ENCODE assay signal across 22 mouse cellular contexts in the genomic region with DNA sequence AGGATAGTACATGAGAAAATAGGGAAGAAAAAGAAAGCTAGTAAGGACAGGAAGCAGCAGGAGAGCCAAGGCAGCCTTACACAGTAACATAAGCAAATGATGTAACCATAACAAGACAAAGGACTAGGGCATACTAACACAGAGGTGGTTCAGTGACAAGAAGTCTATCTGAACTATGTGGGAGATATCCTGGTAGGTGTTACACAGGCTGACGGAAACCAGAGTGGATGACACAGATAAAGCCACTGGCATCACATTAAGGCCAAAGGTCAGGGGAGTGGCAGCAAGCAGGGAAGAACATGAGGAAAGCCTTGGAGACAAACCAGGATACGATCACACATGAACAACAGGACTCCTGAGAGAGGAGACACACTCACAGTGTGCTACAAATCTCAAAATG. TPM values are rescaled to one million over a fixed set of nuclear protein-coding genes. Genes with fewer than 3 reads are reported as not detected.
A peak's percentile ranks its signal among the peaks of the same experiment; 100 is the strongest.
DNase-seq lines count a peak whose midpoint lies in the region; ATAC-seq and TF ChIP-seq lines count a peak whose summit lies in the region.
"Had no signal": no experiment of that assay in that cellular context is flagged by ENCODE, and none has a peak within 500 bp of the region (broad histone marks: within the 10 kb centered on the region; RNA-seq: fewer than 3 reads in every experiment).

No protein-coding gene starts in this region.

- no peak for ATAC-seq in liver, postnatal 0 days
- ATAC-seq in liver, embryonic 11.5 days (replicated peaks; ENCODE audit: low FRiP score), result no peak
- 0 out of 2 replicates have a peak, but pooled peaks have one; percentile 21 for ATAC-seq in granulocyte monocyte progenitor cell, adult 5-6 weeks (replicated peaks; ENCODE audit: poor library complexity, severe bottlenecking)
- ATAC-seq in heart, embryonic 13.5 days (ENCODE audit: extremely low read depth, insufficient number of reproducible peaks, low FRiP score, low TSS enrichment), result no peak
- ATAC-seq in intestine, postnatal 0 days, result peak; percentile 76
- no peak for ATAC-seq in forebrain, postnatal 0 days
- ATAC-seq: hindbrain, embryonic 16.5 days; midbrain, embryonic 13.5 days had no signal

- TF ChIP-seq CTCF in liver, postnatal 0 days (IDR thresholded peaks at IDR 0.05; ENCODE audit: low read depth), result no peak
- no peak for TF ChIP-seq CTCF in intestine, postnatal 0 days (IDR thresholded peaks at IDR 0.05; ENCODE audit: low read depth)
- TF ChIP-seq CTCF in forebrain, postnatal 0 days (IDR thresholded peaks at IDR 0.05; ENCODE audit: low read depth), result no peak

- H3K36me3 ChIP-seq in liver, postnatal 0 days (replicated peaks; ENCODE audit: insufficient read depth, low read length), result 0 out of 2 replicates have a peak, but pooled peaks cover 2% of the 10 kb centered on the region
- peaks cover 10% of the 10 kb centered on the region for H3K36me3 ChIP-seq in liver, embryonic 11.5 days (ENCODE audit: control insufficient read depth, insufficient read depth, low read length)
- H3K36me3 ChIP-seq in heart, embryonic 13.5 days, result peaks cover 27% of the 10 kb centered on the region
- H3K36me3 ChIP-seq in intestine, postnatal 0 days (ENCODE audit: control insufficient read depth, insufficient read depth), result peaks cover 4% of the 10 kb centered on the region; the same call in 1 of the 2 replicates
- no peaks in the 10 kb centered on the region for H3K36me3 ChIP-seq in forebrain, postnatal 0 days (ENCODE audit: insufficient read depth)

- H3K4me3 ChIP-seq in liver, postnatal 0 days (ENCODE audit: low read depth, low read length), result no peak overlapping the region
- no peak overlapping the region for H3K4me3 ChIP-seq in liver, embryonic 11.5 days (ENCODE audit: low read depth, low read length)
- H3K4me3 ChIP-seq in heart, embryonic 13.5 days, result no peak overlapping the region
- H3K4me3 ChIP-seq in intestine, postnatal 0 days (ENCODE audit: low read depth, low read length), result no peak overlapping the region
- no peak overlapping the region for H3K4me3 ChIP-seq in forebrain, postnatal 0 days (ENCODE audit: low read depth, low read length)
- H3K4me3 ChIP-seq: embryonic facial prominence, embryonic 15.5 days; forebrain, embryonic 12.5 days; limb, embryonic 15.5 days; midbrain, embryonic 13.5 days; myocyte; neural tube, embryonic 15.5 days had no signal

- H3K4me1 ChIP-seq in liver, postnatal 0 days (ENCODE audit: insufficient read depth), result peaks cover 19% of the 10 kb centered on the region; the same call in 1 of the 2 replicates
- H3K4me1 ChIP-seq in liver, embryonic 11.5 days (replicated peaks; ENCODE audit: control insufficient read depth, insufficient read depth, low read length), result peaks cover 10% of the 10 kb centered on the region
- H3K4me1 ChIP-seq in heart, embryonic 13.5 days, result peaks cover 33% of the 10 kb centered on the region
- no peaks in the 10 kb centered on the region; the same call in 1 of the 2 replicates for H3K4me1 ChIP-seq in intestine, postnatal 0 days (replicated peaks; ENCODE audit: control insufficient read depth, insufficient read depth, low read length)
- H3K4me1 ChIP-seq in forebrain, postnatal 0 days (ENCODE audit: insufficient read depth), result peaks cover 9% of the 10 kb centered on the region

- H3K4me2 ChIP-seq in liver, postnatal 0 days (ENCODE audit: low read depth, low read length), result no peak overlapping the region
- no peak overlapping the region for H3K4me2 ChIP-seq in liver, embryonic 11.5 days
- peak overlapping the region; percentile 22 for H3K4me2 ChIP-seq in heart, embryonic 13.5 days
- H3K4me2 ChIP-seq in intestine, postnatal 0 days (replicated peaks; ENCODE audit: low read depth), result no peak overlapping the region
- H3K4me2 ChIP-seq in forebrain, postnatal 0 days (ENCODE audit: low read depth), result no peak overlapping the region
- H3K4me2 ChIP-seq: embryonic facial prominence, embryonic 15.5 days; forebrain, embryonic 12.5 days; limb, embryonic 15.5 days; midbrain, embryonic 13.5 days; neural tube, embryonic 15.5 days had no signal

- no peak overlapping the region; the same call in 1 of the 2 replicates for H3K27ac ChIP-seq in liver, postnatal 0 days (ENCODE audit: low read depth)
- no peak overlapping the region for H3K27ac ChIP-seq in liver, embryonic 11.5 days (ENCODE audit: low read depth, low read length)
- H3K27ac ChIP-seq in heart, embryonic 13.5 days (replicated peaks), result peak overlapping the region; percentile 61
- peak overlapping the region; percentile 41; the same call in 1 of the 2 replicates for H3K27ac ChIP-seq in intestine, postnatal 0 days (ENCODE audit: low read depth, low read length)
- H3K27ac ChIP-seq in forebrain, postnatal 0 days (ENCODE audit: low read depth, low read length), result no peak overlapping the region
- H3K27ac ChIP-seq: embryonic facial prominence, embryonic 15.5 days; forebrain, embryonic 12.5 days; limb, embryonic 15.5 days; midbrain, embryonic 13.5 days; neural tube, embryonic 15.5 days had no signal

- H3K9ac ChIP-seq in liver, postnatal 0 days (replicated peaks), result no peak overlapping the region
- no peak overlapping the region for H3K9ac ChIP-seq in liver, embryonic 11.5 days (ENCODE audit: low read depth, low read length)
- no peak overlapping the region; the same call in 1 of the 2 replicates for H3K9ac ChIP-seq in heart, embryonic 13.5 days
- no peak overlapping the region for H3K9ac ChIP-seq in intestine, postnatal 0 days (ENCODE audit: low read depth, low read length)
- no peak overlapping the region for H3K9ac ChIP-seq in forebrain, postnatal 0 days
- H3K9ac ChIP-seq: embryonic facial prominence, embryonic 15.5 days; forebrain, embryonic 12.5 days; limb, embryonic 15.5 days; midbrain, embryonic 13.5 days; neural tube, embryonic 15.5 days had no signal

- TF ChIP-seq EP300 in liver, postnatal 0 days (IDR thresholded peaks at IDR 0.05; ENCODE audit: low read depth), result no peak

- 52% methylated on average over 2 of the region's 2 CpGs for WGBS in liver, postnatal 0 days (ENCODE audit: insufficient replicate concordance)
- 68% methylated on average over 2 of the region's 2 CpGs for WGBS in liver, embryonic 11.5 days
- WGBS in heart, embryonic 13.5 days, result 25% methylated on average over 2 of the region's 2 CpGs
- 31% methylated on average over 2 of the region's 2 CpGs for WGBS in intestine, postnatal 0 days
- WGBS in forebrain, postnatal 0 days, result 95% methylated on average over 2 of the region's 2 CpGs

- no peaks in the 10 kb centered on the region for H3K27me3 ChIP-seq in liver, postnatal 0 days (ENCODE audit: insufficient read depth, low read length)
- H3K27me3 ChIP-seq in liver, embryonic 11.5 days (replicated peaks; ENCODE audit: control insufficient read depth, insufficient read depth, low read length), result no peaks in the 10 kb centered on the region
- no peaks in the 10 kb centered on the region for H3K27me3 ChIP-seq in heart, embryonic 13.5 days (replicated peaks)
- H3K27me3 ChIP-seq in intestine, postnatal 0 days (replicated peaks; ENCODE audit: control insufficient read depth, insufficient read depth, low read length), result no peaks in the 10 kb centered on the region
- no peaks in the 10 kb centered on the region for H3K27me3 ChIP-seq in forebrain, postnatal 0 days (ENCODE audit: insufficient read depth, low read length)
- H3K27me3 ChIP-seq: embryonic facial prominence, embryonic 15.5 days; forebrain, embryonic 12.5 days; limb, embryonic 15.5 days; midbrain, embryonic 13.5 days; neural tube, embryonic 15.5 days had no signal

- peak; percentile 31 for DNase-seq in liver, postnatal 0 days
- no peak for DNase-seq in liver, embryonic 11.5 days (ENCODE audit: low spot score)
- DNase-seq in kidney, adult 18-20 months, result no peak
- DNase-seq in forebrain, postnatal 0 days, result no peak
- DNase-seq in layer of hippocampus, adult 11-12 months (ENCODE audit: low spot score), result no peak
- DNase-seq: cerebellum, postnatal 14 days; embryo, embryonic 11 days; gastrocnemius, postnatal 36 days; kidney, adult 9 months; kidney, postnatal 36 days; right cerebral cortex, postnatal 4 days; thymus, adult 18-20 months had no signal

- no peaks in the 10 kb centered on the region for H3K9me3 ChIP-seq in liver, postnatal 0 days (ENCODE audit: low read length)
- H3K9me3 ChIP-seq in liver, embryonic 11.5 days (ENCODE audit: control insufficient read depth, low read length), result no peaks in the 10 kb centered on the region; the same call in 1 of the 2 replicates
- H3K9me3 ChIP-seq in heart, embryonic 13.5 days, result no peaks in the 10 kb centered on the region
- H3K9me3 ChIP-seq in intestine, postnatal 0 days (ENCODE audit: control insufficient read depth), result no peaks in the 10 kb centered on the region
- no peaks in the 10 kb centered on the region for H3K9me3 ChIP-seq in forebrain, postnatal 0 days (ENCODE audit: low read length)
- H3K9me3 ChIP-seq: forebrain, embryonic 12.5 days; limb, embryonic 15.5 days; midbrain, embryonic 13.5 days; neural tube, embryonic 15.5 days had no signal

RNA-seq across cellular contexts. Expression of a gene that starts 4.3 kb away (rescaled TPM):
- 12.0 and 12.3 TPM in 2 replicates for polyA plus RNA-seq in liver, postnatal 0 days (2015; fragmentation: Nextera tagmentation; extraction: Ambion mirVana)
- polyA plus RNA-seq in liver, embryonic 11.5 days (2014; fragmentation: Nextera tagmentation; extraction: Ambion mirVana), result 17.9 and 19.3 TPM in 2 replicates
- 40.6 and 45.1 TPM in 2 replicates for total RNA-seq in granulocyte monocyte progenitor cell, adult 5-6 weeks (2014; fragmentation: Nextera tagmentation)
- 38.7 and 57.1 TPM in 2 replicates for total RNA-seq in granulocyte monocyte progenitor cell, adult 5-6 weeks (2017)
- polyA plus RNA-seq in heart, embryonic 13.5 days (2015; fragmentation: Nextera tagmentation; extraction: Ambion mirVana), result 18.5 and 21.0 TPM in 2 replicates
- 16.4 and 22.1 TPM in 2 replicates for polyA plus RNA-seq in intestine, postnatal 0 days (2015; fragmentation: Nextera tagmentation; extraction: Ambion mirVana)
- total RNA-seq in forebrain, postnatal 0 days (2014; rRNA removed), result 41.3 and 58.7 TPM in 2 replicates
- 12.4 and 15.1 TPM in 2 replicates for polyA plus RNA-seq in forebrain, postnatal 0 days (2015; fragmentation: Nextera tagmentation; extraction: Ambion mirVana)

Comparison
In these comparisons a context has a peak if more than half of its experiments do, and no peak if none do; other contexts are left out.
1. ATAC-seq: peak in granulocyte monocyte progenitor cell, adult 5-6 weeks (single experiment) and intestine, postnatal 0 days (single experiment); none in liver, postnatal 0 days (single experiment), liver, embryonic 11.5 days (single experiment), heart, embryonic 13.5 days (single experiment) and forebrain, postnatal 0 days (single experiment).
2. H3K27ac ChIP-seq: peak in heart, embryonic 13.5 days (single experiment) and intestine, postnatal 0 days (single experiment); none in liver, postnatal 0 days (single experiment), liver, embryonic 11.5 days (single experiment) and forebrain, postnatal 0 days (single experiment).